Comparison of ENCODE assay signal across 19 mouse cellular contexts in genomic region chr16:92847762-92848300, GRCm38 (mm10). TPM values are rescaled to one million over a fixed set of nuclear protein-coding genes. Genes with fewer than 3 reads are reported as not detected.
DNase-seq lines count a peak whose midpoint lies in the region; ATAC-seq lines count a peak whose summit lies in the region.
"Had no signal": no experiment of that assay in that cellular context is flagged by ENCODE, and none has a peak within 500 bp of the region (broad histone marks: within the 10 kb centered on the region; RNA-seq: fewer than 3 reads in every experiment).

No protein-coding gene starts in this region.

- intact Hi-C loops in left cerebral cortex, postnatal 4 days (cut with DNase I), result no loop called here

- H3K4me3 ChIP-seq in forebrain, embryonic 15.5 days, result no peak overlapping the region
- H3K4me3 ChIP-seq in forebrain, embryonic 11.5 days (ENCODE audit: low read depth, low read length), result no peak overlapping the region
- no peak overlapping the region for H3K4me3 ChIP-seq in midbrain, embryonic 11.5 days (ENCODE audit: low read depth, low read length)
- no peak overlapping the region for H3K4me3 ChIP-seq in midbrain, embryonic 16.5 days (ENCODE audit: low read depth, low read length)
- H3K4me3 ChIP-seq: erythroblast, embryonic 14.5 days; hindbrain, embryonic 12.5 days; left cerebral cortex, adult 2 months; limb, embryonic 12.5 days had no signal

- no peaks in the 10 kb centered on the region for H3K36me3 ChIP-seq in forebrain, embryonic 15.5 days
- H3K36me3 ChIP-seq in forebrain, embryonic 11.5 days (ENCODE audit: control insufficient read depth, insufficient read depth, low read length), result no peaks in the 10 kb centered on the region
- H3K36me3 ChIP-seq in midbrain, embryonic 11.5 days (ENCODE audit: control insufficient read depth, insufficient read depth, low read length), result no peaks in the 10 kb centered on the region
- H3K36me3 ChIP-seq in midbrain, embryonic 16.5 days (ENCODE audit: control insufficient read depth, insufficient read depth, low read length), result no peaks in the 10 kb centered on the region
- H3K36me3 ChIP-seq: hindbrain, embryonic 12.5 days; limb, embryonic 12.5 days had no signal

- H3K4me1 ChIP-seq in forebrain, embryonic 15.5 days, result peaks cover 5% of the 10 kb centered on the region; the same call in 1 of the 2 replicates
- no peaks in the 10 kb centered on the region; the same call in 1 of the 2 replicates for H3K4me1 ChIP-seq in forebrain, embryonic 11.5 days (replicated peaks; ENCODE audit: control insufficient read depth, insufficient read depth, low read length)
- peaks cover 2% of the 10 kb centered on the region; the same call in 1 of the 2 replicates for H3K4me1 ChIP-seq in midbrain, embryonic 11.5 days (ENCODE audit: control insufficient read depth, insufficient read depth, low read length)
- H3K4me1 ChIP-seq in midbrain, embryonic 16.5 days (ENCODE audit: control insufficient read depth, insufficient read depth, low read length), result 0 out of 2 replicates have a peak, but pooled peaks cover 6% of the 10 kb centered on the region
- H3K4me1 ChIP-seq: hindbrain, embryonic 12.5 days had no signal

- no peak overlapping the region for H3K9ac ChIP-seq in forebrain, embryonic 15.5 days (replicated peaks)
- no peak overlapping the region for H3K9ac ChIP-seq in forebrain, embryonic 11.5 days (ENCODE audit: low read length)
- no peak overlapping the region for H3K9ac ChIP-seq in midbrain, embryonic 11.5 days (ENCODE audit: low read length)
- no peak overlapping the region for H3K9ac ChIP-seq in midbrain, embryonic 16.5 days (ENCODE audit: low read depth, low read length)
- H3K9ac ChIP-seq: hindbrain, embryonic 12.5 days; limb, embryonic 12.5 days; liver, embryonic 14.5 days had no signal

- no peaks in the 10 kb centered on the region for H3K9me3 ChIP-seq in forebrain, embryonic 15.5 days
- no peaks in the 10 kb centered on the region for H3K9me3 ChIP-seq in forebrain, embryonic 11.5 days (ENCODE audit: control insufficient read depth, low read length)
- H3K9me3 ChIP-seq in midbrain, embryonic 11.5 days (ENCODE audit: control insufficient read depth, low read length), result no peaks in the 10 kb centered on the region
- H3K9me3 ChIP-seq in midbrain, embryonic 16.5 days (replicated peaks; ENCODE audit: control insufficient read depth, low read length, poor library complexity, severe bottlenecking), result no peaks in the 10 kb centered on the region
- H3K9me3 ChIP-seq: limb, embryonic 12.5 days had no signal

- no peaks in the 10 kb centered on the region for H3K27me3 ChIP-seq in forebrain, embryonic 15.5 days
- no peaks in the 10 kb centered on the region for H3K27me3 ChIP-seq in forebrain, embryonic 11.5 days (ENCODE audit: control insufficient read depth, insufficient read depth, low read length)
- no peaks in the 10 kb centered on the region for H3K27me3 ChIP-seq in midbrain, embryonic 11.5 days (ENCODE audit: control insufficient read depth, insufficient read depth, low read length)
- H3K27me3 ChIP-seq in midbrain, embryonic 16.5 days (ENCODE audit: control insufficient read depth, insufficient read depth, low read depth, low read length), result no peaks in the 10 kb centered on the region
- H3K27me3 ChIP-seq: hindbrain, embryonic 12.5 days; limb, embryonic 12.5 days had no signal

- WGBS in forebrain, embryonic 15.5 days, result 52% methylated on average over 3 of the region's 3 CpGs
- 87% methylated on average over 3 of the region's 3 CpGs for WGBS in forebrain, embryonic 11.5 days
- WGBS in midbrain, embryonic 11.5 days, result 89% methylated on average over 3 of the region's 3 CpGs
- WGBS in midbrain, embryonic 16.5 days, result 69% methylated on average over 3 of the region's 3 CpGs

- no peak overlapping the region for H3K27ac ChIP-seq in forebrain, embryonic 15.5 days (replicated peaks)
- H3K27ac ChIP-seq in forebrain, embryonic 11.5 days (ENCODE audit: low read depth, low read length), result no peak overlapping the region
- H3K27ac ChIP-seq in midbrain, embryonic 11.5 days (ENCODE audit: low read depth, low read length), result no peak overlapping the region
- H3K27ac ChIP-seq in midbrain, embryonic 16.5 days (ENCODE audit: low read length), result no peak overlapping the region
- H3K27ac ChIP-seq: hindbrain, embryonic 12.5 days; left cerebral cortex, adult 2 months; limb, embryonic 12.5 days; liver, embryonic 14.5 days had no signal

- peak; percentile 53; the same call in 1 of the 2 replicates for ATAC-seq in forebrain, embryonic 15.5 days (replicated peaks)
- no peak for ATAC-seq in forebrain, embryonic 11.5 days (replicated peaks; ENCODE audit: low FRiP score)
- no peak for ATAC-seq in midbrain, embryonic 11.5 days (ENCODE audit: low FRiP score)
- no peak for ATAC-seq in midbrain, embryonic 16.5 days
- peak; percentile 88 for ATAC-seq in monocyte, adult 5-6 weeks (replicated peaks; ENCODE audit: insufficient number of reproducible peaks, low FRiP score, low TSS enrichment, poor library complexity, severe bottlenecking)
- no peak for ATAC-seq in erythroblast, adult 5-6 weeks (replicated peaks; ENCODE audit: low FRiP score, poor library complexity, severe bottlenecking)
- ATAC-seq: intestine, embryonic 16.5 days had no signal

- H3K4me2 ChIP-seq in forebrain, embryonic 15.5 days (replicated peaks), result no peak overlapping the region
- no peak overlapping the region for H3K4me2 ChIP-seq in forebrain, embryonic 11.5 days (ENCODE audit: low read depth, low read length, severe bottlenecking)
- H3K4me2 ChIP-seq in midbrain, embryonic 11.5 days, result no peak overlapping the region
- H3K4me2 ChIP-seq in midbrain, embryonic 16.5 days (ENCODE audit: low read length), result no peak overlapping the region
- H3K4me2 ChIP-seq: hindbrain, embryonic 12.5 days; limb, embryonic 12.5 days had no signal

- no peak for DNase-seq in forebrain, embryonic 11.5 days (ENCODE audit: low spot score)
- peak; percentile 8 for DNase-seq in midbrain, embryonic 11.5 days (ENCODE audit: low spot score, missing footprints)
- peak; percentile 16 for DNase-seq in brain, adult 2 months (ENCODE audit: low read depth, low spot score)
- DNase-seq in left cerebral cortex, postnatal 4 days, result no peak
- DNase-seq: cerebellum, postnatal 10 days; embryo, embryonic 11 days; gastrocnemius, postnatal 14 days; right cerebral cortex, postnatal 4 days; thymus, postnatal 36 days had no signal

RNA-seq across cellular contexts. Expression of gene Runx1, which starts 21.9 kb away (rescaled TPM):
- 0.39 and 0.54 TPM in 2 replicates for polyA plus RNA-seq in forebrain, embryonic 15.5 days (2015; fragmentation: Nextera tagmentation; extraction: Ambion mirVana)
- polyA plus RNA-seq in forebrain, embryonic 11.5 days (2014; fragmentation: Nextera tagmentation; extraction: Ambion mirVana), result 1.8 and 2.2 TPM in 2 replicates
- 0.93 and 0.97 TPM in 2 replicates for polyA plus RNA-seq in midbrain, embryonic 11.5 days (2014; fragmentation: Nextera tagmentation; extraction: Ambion mirVana)
- 0.59 and 0.71 TPM in 2 replicates for polyA plus RNA-seq in midbrain, embryonic 16.5 days (2015; fragmentation: Nextera tagmentation; extraction: Ambion mirVana)
- 48.6 to 147 TPM (median 77.3 TPM) in 3 replicates for total RNA-seq in monocyte, adult 5-6 weeks (2017)
- total RNA-seq in erythroblast, adult 5-6 weeks (2015; ENCODE audit: low replicate concordance), result 112 and 155 TPM in 2 replicates
- 117 and 121 TPM in 2 replicates for total RNA-seq in erythroblast, adult 5-6 weeks (2017; ENCODE audit: low replicate concordance)
- 1 to 10 TPM; 1.2 to 1.8 TPM for total RNA-seq in left cerebral cortex, postnatal 4 days (2021)

Comparison
In these comparisons a context has a peak if more than half of its experiments do, and no peak if none do; other contexts are left out.
1. ATAC-seq: peak in forebrain, embryonic 15.5 days (single experiment) and monocyte, adult 5-6 weeks (single experiment); none in forebrain, embryonic 11.5 days (single experiment), midbrain, embryonic 11.5 days (single experiment), midbrain, embryonic 16.5 days (single experiment) and erythroblast, adult 5-6 weeks (single experiment).
2. DNase-seq: peak in midbrain, embryonic 11.5 days (single experiment) and brain, adult 2 months (single experiment); none in forebrain, embryonic 11.5 days (single experiment) and left cerebral cortex, postnatal 4 days (single experiment).